Mouse (Mus musculus): ENCODE measurements around the gene Arhgap18.

Arhgap18 gene

GRCm38 (mm10) chr10:26828412-26829137 lies 75.4 kb downstream of the Arhgap18 start:
- no peak for DNase-seq (ENCODE audit: low read depth, low spot score)

GRCm38 (mm10) chr10:26832068-26832467 lies 78.8 kb downstream of the Arhgap18 start:
- no peak for DNase-seq (ENCODE audit: low read depth, low spot score)

GRCm38 (mm10) chr10:26832669-26833249 lies 79.5 kb downstream of the Arhgap18 start:
- DNase-seq (ENCODE audit: low read depth, low spot score) = no peak

GRCm38 (mm10) chr10:26833393-26833792 lies 80.2 kb downstream of the Arhgap18 start:
- DNase-seq (ENCODE audit: low read depth, low spot score) = no peak

GRCm38 (mm10) chr10:26849311-26849710 lies 96.1 kb downstream of the Arhgap18 start:
- DNase-seq (ENCODE audit: low read depth, low spot score) = no peak

GRCm38 (mm10) chr10:26849854-26850253 lies 96.6 kb downstream of the Arhgap18 start:
- no peak for DNase-seq (ENCODE audit: low read depth, low spot score)

- no peak for DNase-seq (ENCODE audit: low read depth, low spot score)
Measured at GRCm38 (mm10) chr10:26854556-26855100, 101.4 kb downstream of the Arhgap18 start.

- no peak for DNase-seq (ENCODE audit: low read depth, low spot score)
Measured at GRCm38 (mm10) chr10:26855851-26856535, 102.8 kb downstream of the Arhgap18 start.

- DNase-seq (ENCODE audit: low read depth, low spot score) = no peak
Measured at GRCm38 (mm10) chr10:26857583-26857982, 104.4 kb downstream of the Arhgap18 start.

GRCm38 (mm10) chr10:26858537-26858936 lies 105.3 kb downstream of the Arhgap18 start:
- DNase-seq (ENCODE audit: low read depth, low spot score) = no peak

GRCm38 (mm10) chr10:26861231-26861630 lies 108.0 kb downstream of the Arhgap18 start:
- no peak for DNase-seq (ENCODE audit: low read depth, low spot score)

- DNase-seq (ENCODE audit: low read depth, low spot score) = no peak
Measured at GRCm38 (mm10) chr10:26862207-26862606, 109.0 kb downstream of the Arhgap18 start.

- no peak for DNase-seq (ENCODE audit: low read depth, low spot score)
Measured at GRCm38 (mm10) chr10:26863982-26864381, 110.8 kb downstream of the Arhgap18 start.

GRCm38 (mm10) chr10:26870802-26871201 lies 117.6 kb downstream of the Arhgap18 start:
- DNase-seq (ENCODE audit: low read depth, low spot score) = no peak

- no peak for DNase-seq (ENCODE audit: low read depth, low spot score)
Measured at GRCm38 (mm10) chr10:26877309-26877708, 124.1 kb downstream of the Arhgap18 start.

- no peak for DNase-seq (ENCODE audit: low read depth, low spot score)
Measured at GRCm38 (mm10) chr10:26878924-26879600, 125.8 kb downstream of the Arhgap18 start.

GRCm38 (mm10) chr10:26884949-26885348 lies 131.7 kb downstream of the Arhgap18 start:
- DNase-seq (ENCODE audit: low read depth, low spot score) = no peak

- DNase-seq (ENCODE audit: low read depth, low spot score) = no peak
Measured at GRCm38 (mm10) chr10:26889226-26889625, 136.0 kb downstream of the Arhgap18 start.

- no peak for DNase-seq (ENCODE audit: low read depth, low spot score)
Measured at GRCm38 (mm10) chr10:26889754-26890153, 136.5 kb downstream of the Arhgap18 start.

- DNase-seq (ENCODE audit: low read depth, low spot score) = peak; percentile 11
Measured at GRCm38 (mm10) chr10:26890269-26890955, 137.2 kb downstream of the Arhgap18 start.

GRCm38 (mm10) chr10:26893091-26893490 lies 139.9 kb downstream of the Arhgap18 start:
- DNase-seq (ENCODE audit: low read depth, low spot score) = no peak

All from retina, adult 2 months (tissue).